Mouse (Mus musculus): ENCODE measurements around the gene Dedd. TPM values are rescaled to one million over a fixed set of nuclear protein-coding genes. Genes with fewer than 3 reads are reported as not detected.
"Not testable (repeated sequence)": the region's sequence is repeated elsewhere in the genome, so short reads cannot be mapped to it uniquely, and the experiment has no call there.

Dedd gene
- total and polyA plus RNA-seq, 2 experiments from 2014 or later = 38.9 to 42.1 TPM

GRCm38 (mm10) chr1:171295063-171295402, 33.9 kb upstream of the Dedd start:
- H3K27ac ChIP-seq (ENCODE audit: low read depth, low read length) = peak overlapping the region; percentile 93
- H3K4me3 ChIP-seq (ENCODE audit: low read depth, low read length) = peak overlapping the region; percentile 66
- H3K4me1 ChIP-seq (ENCODE audit: insufficient read depth, low read length) = no peaks in the 10 kb centered on the region
- ATAC-seq (ENCODE audit: low FRiP score) = peak; percentile 13; the same call in 1 of the 2 replicates
- DNase-seq (ENCODE audit: low spot score) = no peak
- no peak for TF ChIP-seq CTCF (IDR thresholded peaks at IDR 0.05)
- peak overlapping the region; percentile 68 for H3K4me2 ChIP-seq (ENCODE audit: low read depth, low read length, poor library complexity, severe bottlenecking)
- H3K9ac ChIP-seq (replicated peaks; ENCODE audit: low read length, poor library complexity, severe bottlenecking) = peak overlapping the region; percentile 94
- H3K9me3 ChIP-seq (ENCODE audit: low read length) = no peaks in the 10 kb centered on the region
- no peaks in the 10 kb centered on the region for H3K36me3 ChIP-seq (ENCODE audit: insufficient read depth, low read length)
- 16% methylated on average over 3 of the region's 3 CpGs for WGBS
- H3K27me3 ChIP-seq (ENCODE audit: insufficient read depth, low read length) = peaks cover 12% of the 10 kb centered on the region

DNA sequence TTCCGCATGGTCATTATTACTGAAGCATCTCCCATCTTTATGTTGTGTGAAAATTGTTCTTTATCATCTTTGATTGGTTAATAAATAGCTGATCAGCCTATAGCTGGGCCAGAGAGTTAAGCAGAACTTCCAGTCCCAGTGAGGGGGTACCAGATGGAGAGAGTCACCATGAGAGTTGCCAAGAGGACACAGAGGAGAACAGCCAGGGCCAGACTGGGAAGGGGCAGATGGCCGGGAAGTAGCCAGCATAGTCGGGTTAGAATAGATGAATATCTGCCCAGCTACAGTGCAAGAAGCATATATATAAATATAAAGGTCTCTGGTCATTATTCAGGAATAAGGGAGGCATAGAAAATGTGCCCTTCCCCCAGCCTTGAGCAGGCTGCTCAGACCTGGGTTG, 30.7 kb upstream of the Dedd start:
- Histone ChIP-seq H3K36me3 (ENCODE audit: insufficient read depth, low read length) (no peaks in the 10 kb centered on the region), H3K27ac (ENCODE audit: low read depth, low read length) (no peak overlapping the region), H3K27me3 (ENCODE audit: insufficient read depth, low read length) (peaks cover 12% of the 10 kb centered on the region), H3K4me1 (ENCODE audit: insufficient read depth, low read length) (no peaks in the 10 kb centered on the region), H3K9ac (replicated peaks; ENCODE audit: low read length, poor library complexity, severe bottlenecking) (no peak overlapping the region), H3K4me2 (ENCODE audit: low read depth, low read length, poor library complexity, severe bottlenecking) (no peak overlapping the region), H3K4me3 (ENCODE audit: low read depth, low read length) (no peak overlapping the region), H3K9me3 (ENCODE audit: low read length) (no peaks in the 10 kb centered on the region)
- WGBS = 70% methylated on average over 3 of the region's 3 CpGs
- no peak for ATAC-seq (ENCODE audit: low FRiP score)
- no peak for DNase-seq (ENCODE audit: low spot score)
- no peak for TF ChIP-seq CTCF (IDR thresholded peaks at IDR 0.05)

- not testable (repeated sequence) for H3K4me1 ChIP-seq (ENCODE audit: insufficient read depth, low read length); H3K4me2 ChIP-seq (ENCODE audit: low read depth, low read length, poor library complexity, severe bottlenecking); DNase-seq (ENCODE audit: low spot score); ATAC-seq (ENCODE audit: low FRiP score); H3K9ac ChIP-seq (replicated peaks; ENCODE audit: low read length, poor library complexity, severe bottlenecking); H3K27me3 ChIP-seq (ENCODE audit: insufficient read depth, low read length); H3K9me3 ChIP-seq (ENCODE audit: low read length); H3K27ac ChIP-seq (ENCODE audit: low read depth, low read length); H3K36me3 ChIP-seq (ENCODE audit: insufficient read depth, low read length); H3K4me3 ChIP-seq (ENCODE audit: low read depth, low read length)
- WGBS = 66% methylated on average over 5 of the region's 5 CpGs
Observed at GRCm38 (mm10) chr1:171306157-171306556, 22.8 kb upstream of the Dedd start.

GRCm38 (mm10) chr1:171309321-171309720, 19.6 kb upstream of the Dedd start:
- 63% methylated on average over 2 of the region's 2 CpGs for WGBS
- Histone ChIP-seq H3K4me1 (ENCODE audit: insufficient read depth, low read length) (no peaks in the 10 kb centered on the region), H3K9ac (replicated peaks; ENCODE audit: low read length, poor library complexity, severe bottlenecking) (no peak overlapping the region), H3K9me3 (ENCODE audit: low read length) (no peaks in the 10 kb centered on the region), H3K4me2 (ENCODE audit: low read depth, low read length, poor library complexity, severe bottlenecking) (no peak overlapping the region), H3K36me3 (ENCODE audit: insufficient read depth, low read length) (no peaks in the 10 kb centered on the region), H3K27me3 (ENCODE audit: insufficient read depth, low read length) (no peaks in the 10 kb centered on the region), H3K27ac (ENCODE audit: low read depth, low read length) (no peak overlapping the region), H3K4me3 (ENCODE audit: low read depth, low read length) (no peak overlapping the region)
- ATAC-seq (ENCODE audit: low FRiP score) (no peak), DNase-seq (ENCODE audit: low spot score) (no peak)
- TF ChIP-seq CTCF (IDR thresholded peaks at IDR 0.05) = no peak

DNA sequence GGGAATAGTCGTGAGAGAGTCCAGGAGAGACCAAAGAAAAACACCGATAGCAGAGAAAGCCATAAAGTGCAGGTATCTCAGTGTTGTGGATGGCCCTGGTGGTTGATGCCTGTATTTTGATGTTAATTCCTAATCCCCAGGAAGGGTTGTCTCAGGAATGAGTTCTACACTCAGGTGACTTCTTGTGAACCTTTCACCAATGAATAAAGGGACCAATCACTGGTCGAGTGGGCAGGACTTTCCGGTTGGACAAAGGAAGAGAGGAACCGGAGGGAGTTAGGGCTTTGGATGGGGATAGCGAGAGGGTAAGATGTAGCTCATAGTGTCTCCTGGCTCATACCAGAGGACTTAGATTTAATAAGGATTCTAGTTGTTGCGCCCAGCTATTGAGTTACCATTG, 9.2 kb upstream of the Dedd start:
- Histone ChIP-seq H3K9me3 (ENCODE audit: low read length) (no peaks in the 10 kb centered on the region), H3K27me3 (ENCODE audit: insufficient read depth, low read length) (no peaks in the 10 kb centered on the region), H3K36me3 (ENCODE audit: insufficient read depth, low read length) (no peaks in the 10 kb centered on the region), H3K4me1 (ENCODE audit: insufficient read depth, low read length) (no peaks in the 10 kb centered on the region), H3K4me2 (ENCODE audit: low read depth, low read length, poor library complexity, severe bottlenecking) (no peak overlapping the region), H3K27ac (ENCODE audit: low read depth, low read length) (no peak overlapping the region), H3K9ac (replicated peaks; ENCODE audit: low read length, poor library complexity, severe bottlenecking) (no peak overlapping the region), H3K4me3 (ENCODE audit: low read depth, low read length) (no peak overlapping the region)
- TF ChIP-seq CTCF (IDR thresholded peaks at IDR 0.05) = no peak
- WGBS = 12% methylated on average over 7 of the region's 7 CpGs
- ATAC-seq (ENCODE audit: low FRiP score) (no peak), DNase-seq (ENCODE audit: low spot score) (no peak)

- Histone ChIP-seq H3K4me3 (ENCODE audit: low read depth, low read length) (no peak overlapping the region), H3K4me2 (ENCODE audit: low read depth, low read length, poor library complexity, severe bottlenecking) (no peak overlapping the region), H3K27me3 (ENCODE audit: insufficient read depth, low read length) (no peaks in the 10 kb centered on the region), H3K27ac (ENCODE audit: low read depth, low read length) (no peak overlapping the region), H3K9ac (replicated peaks; ENCODE audit: low read length, poor library complexity, severe bottlenecking) (no peak overlapping the region), H3K36me3 (ENCODE audit: insufficient read depth, low read length) (no peaks in the 10 kb centered on the region), H3K4me1 (ENCODE audit: insufficient read depth, low read length) (no peaks in the 10 kb centered on the region), H3K9me3 (ENCODE audit: low read length) (no peaks in the 10 kb centered on the region)
- DNase-seq (ENCODE audit: low spot score) (no peak), ATAC-seq (ENCODE audit: low FRiP score) (no peak)
- 15% methylated on average over 5 of the region's 5 CpGs for WGBS
- no peak for TF ChIP-seq CTCF (IDR thresholded peaks at IDR 0.05)
Observed at GRCm38 (mm10) chr1:171320151-171320550, 8.8 kb upstream of the Dedd start.

DNA sequence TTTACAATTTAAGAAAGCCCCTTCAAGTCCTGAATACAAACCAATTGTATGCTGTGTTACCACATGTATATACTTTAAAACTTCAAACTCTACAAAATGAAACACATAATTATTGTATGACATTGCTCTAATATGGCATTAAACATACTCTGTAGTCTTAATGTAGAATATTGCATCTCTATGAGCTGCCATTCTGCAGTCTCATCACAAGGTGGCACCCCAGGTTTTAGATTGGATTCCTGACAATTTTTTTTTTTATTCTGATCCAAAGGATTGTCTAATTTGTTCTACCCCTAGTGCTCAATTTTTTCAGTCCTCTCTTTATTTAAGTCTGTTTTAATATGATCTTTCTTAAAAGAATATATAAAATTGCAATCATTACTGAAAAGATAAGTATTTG, 7.5 kb upstream of the Dedd start:
- Histone ChIP-seq H3K27me3 (ENCODE audit: insufficient read depth, low read length) (no peaks in the 10 kb centered on the region), H3K4me2 (ENCODE audit: low read depth, low read length, poor library complexity, severe bottlenecking) (no peak overlapping the region), H3K9ac (replicated peaks; ENCODE audit: low read length, poor library complexity, severe bottlenecking) (no peak overlapping the region), H3K9me3 (ENCODE audit: low read length) (no peaks in the 10 kb centered on the region), H3K4me1 (ENCODE audit: insufficient read depth, low read length) (no peaks in the 10 kb centered on the region), H3K36me3 (ENCODE audit: insufficient read depth, low read length) (no peaks in the 10 kb centered on the region), H3K27ac (ENCODE audit: low read depth, low read length) (no peak overlapping the region), H3K4me3 (ENCODE audit: low read depth, low read length) (no peak overlapping the region)
- ATAC-seq (ENCODE audit: low FRiP score) (no peak), DNase-seq (ENCODE audit: low spot score) (peak; percentile 56)
- peak; percentile 74 for TF ChIP-seq CTCF (IDR thresholded peaks at IDR 0.05)
